Mouse (Mus musculus): Measurements from ENCODE around the gene Apoc2. TPM values are rescaled to one million over a fixed set of nuclear protein-coding genes. Genes with fewer than 3 reads are reported as not detected.

The Apoc2 gene
- polyA plus RNA-seq, 1 experiment = not detected

GRCm38 (mm10) chr7:19652614-19653013 is 25.1 kb downstream of the Apoc2 start:
- H3K4me1 ChIP-seq (ENCODE audit: control insufficient read depth, insufficient read depth, low read length) = no peaks in the 10 kb centered on the region
- TF ChIP-seq POLR2A (IDR thresholded peaks at IDR 0.05; ENCODE audit: insufficient read depth, low read depth, low read length) (no peak), CTCF (IDR thresholded peaks at IDR 0.05; ENCODE audit: insufficient read depth, low read depth, low read length) (no peak)
- H3K27ac ChIP-seq (ENCODE audit: insufficient read depth, low read depth, low read length) = no peak overlapping the region
- no peak overlapping the region for H3K4me3 ChIP-seq (ENCODE audit: insufficient read depth, low read depth, low read length)
- WGBS = 90% methylated on average over 2 of the region's 2 CpGs

- Histone ChIP-seq H3K4me1 (ENCODE audit: control insufficient read depth, insufficient read depth, low read length) (no peaks in the 10 kb centered on the region), H3K27ac (ENCODE audit: insufficient read depth, low read depth, low read length) (no peak overlapping the region), H3K4me3 (ENCODE audit: insufficient read depth, low read depth, low read length) (no peak overlapping the region)
- no peak for TF ChIP-seq CTCF (IDR thresholded peaks at IDR 0.05; ENCODE audit: insufficient read depth, low read depth, low read length)
- no peak for TF ChIP-seq POLR2A (IDR thresholded peaks at IDR 0.05; ENCODE audit: insufficient read depth, low read depth, low read length)
- WGBS = 92% methylated on average over 6 of the region's 6 CpGs
These were observed 26.5 kb downstream of the Apoc2 start for GRCm38 (mm10) chr7:19651063-19651786.

GRCm38 (mm10) chr7:19641223-19641622 is 36.5 kb downstream of the Apoc2 start:
- 69% methylated on average over 4 of the region's 4 CpGs for WGBS
- Histone ChIP-seq H3K4me1 (ENCODE audit: control insufficient read depth, insufficient read depth, low read length) (no peaks in the 10 kb centered on the region), H3K4me3 (ENCODE audit: insufficient read depth, low read depth, low read length) (no peak overlapping the region), H3K27ac (ENCODE audit: insufficient read depth, low read depth, low read length) (no peak overlapping the region)
- no peak for TF ChIP-seq CTCF (IDR thresholded peaks at IDR 0.05; ENCODE audit: insufficient read depth, low read depth, low read length)
- TF ChIP-seq POLR2A (IDR thresholded peaks at IDR 0.05; ENCODE audit: insufficient read depth, low read depth, low read length) = no peak

GRCm38 (mm10) chr7:19635074-19635827 is 42.5 kb downstream of the Apoc2 start:
- 88% methylated on average over 11 of the region's 11 CpGs for WGBS
- TF ChIP-seq POLR2A (IDR thresholded peaks at IDR 0.05; ENCODE audit: insufficient read depth, low read depth, low read length) (no peak), CTCF (IDR thresholded peaks at IDR 0.05; ENCODE audit: insufficient read depth, low read depth, low read length) (no peak)
- H3K4me1 ChIP-seq (ENCODE audit: control insufficient read depth, insufficient read depth, low read length) = no peaks in the 10 kb centered on the region
- no peak overlapping the region for H3K27ac ChIP-seq (ENCODE audit: insufficient read depth, low read depth, low read length)
- no peak overlapping the region for H3K4me3 ChIP-seq (ENCODE audit: insufficient read depth, low read depth, low read length)

DNA sequence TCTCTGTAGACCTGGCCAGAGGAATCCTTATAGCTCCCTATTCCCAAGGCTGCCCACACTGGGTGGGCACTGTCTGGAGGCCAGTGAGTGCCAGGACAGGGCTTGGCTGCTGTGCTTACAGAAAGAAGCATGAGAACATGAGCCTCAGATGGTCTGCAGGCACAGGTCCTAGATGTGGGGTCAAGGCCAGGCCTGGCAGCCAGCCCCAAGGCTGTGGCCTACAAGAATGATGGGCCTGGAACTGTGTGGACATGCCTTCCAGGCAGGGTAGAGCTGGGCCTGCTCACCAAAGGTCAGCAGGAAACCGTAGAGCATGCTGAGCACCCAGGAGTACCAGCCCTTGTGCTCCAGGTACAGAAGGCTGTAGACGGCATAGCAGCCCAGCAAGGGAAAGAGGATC is 43.1 kb downstream of the Apoc2 start:
- Histone ChIP-seq H3K4me3 (ENCODE audit: insufficient read depth, low read depth, low read length) (no peak overlapping the region), H3K4me1 (ENCODE audit: control insufficient read depth, insufficient read depth, low read length) (peaks cover 2% of the 10 kb centered on the region; the same call in 1 of the 2 replicates), H3K27ac (ENCODE audit: insufficient read depth, low read depth, low read length) (no peak overlapping the region)
- TF ChIP-seq CTCF (IDR thresholded peaks at IDR 0.05; ENCODE audit: insufficient read depth, low read depth, low read length) = no peak
- no peak for TF ChIP-seq POLR2A (IDR thresholded peaks at IDR 0.05; ENCODE audit: insufficient read depth, low read depth, low read length)
- WGBS = 92% methylated on average over 2 of the region's 2 CpGs

GRCm38 (mm10) chr7:19633855-19634254 is 43.9 kb downstream of the Apoc2 start:
- Histone ChIP-seq H3K4me1 (ENCODE audit: control insufficient read depth, insufficient read depth, low read length) (peaks cover 4% of the 10 kb centered on the region; the same call in 1 of the 2 replicates), H3K4me3 (ENCODE audit: insufficient read depth, low read depth, low read length) (no peak overlapping the region), H3K27ac (ENCODE audit: insufficient read depth, low read depth, low read length) (no peak overlapping the region)
- WGBS = 94% methylated on average over 15 of the region's 15 CpGs
- no peak for TF ChIP-seq POLR2A (IDR thresholded peaks at IDR 0.05; ENCODE audit: insufficient read depth, low read depth, low read length)
- no peak for TF ChIP-seq CTCF (IDR thresholded peaks at IDR 0.05; ENCODE audit: insufficient read depth, low read depth, low read length)

- H3K4me1 ChIP-seq (ENCODE audit: control insufficient read depth, insufficient read depth, low read length) = peaks cover 8% of the 10 kb centered on the region
- no peak overlapping the region for H3K4me3 ChIP-seq (ENCODE audit: insufficient read depth, low read depth, low read length)
- no peak overlapping the region for H3K27ac ChIP-seq (ENCODE audit: insufficient read depth, low read depth, low read length)
- WGBS = 92% methylated on average over 17 of the region's 17 CpGs
- no peak for TF ChIP-seq CTCF (IDR thresholded peaks at IDR 0.05; ENCODE audit: insufficient read depth, low read depth, low read length)
- no peak for TF ChIP-seq POLR2A (IDR thresholded peaks at IDR 0.05; ENCODE audit: insufficient read depth, low read depth, low read length)
These were observed 44.5 kb downstream of the Apoc2 start for GRCm38 (mm10) chr7:19633197-19633596.

DNA sequence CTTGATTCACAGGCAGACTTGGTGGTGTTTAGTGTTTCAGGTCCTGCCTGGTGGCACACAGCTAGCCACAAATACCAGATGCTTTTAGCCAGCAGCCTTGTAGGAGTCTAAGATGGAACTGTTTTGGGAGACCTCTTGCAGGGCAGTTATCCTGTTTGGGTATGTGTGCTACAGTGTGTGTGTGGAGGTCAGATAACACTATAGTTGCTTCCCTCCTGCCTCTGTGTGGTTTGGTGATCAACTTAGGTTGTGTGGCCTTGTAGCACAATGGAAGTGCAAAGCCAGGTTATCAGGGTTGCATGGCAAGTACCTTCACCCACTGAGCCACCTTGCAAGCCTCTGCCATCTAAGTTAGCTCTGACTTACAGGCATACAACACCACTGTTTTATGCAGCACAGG is 45.0 kb downstream of the Apoc2 start:
- TF ChIP-seq CTCF (IDR thresholded peaks at IDR 0.05; ENCODE audit: insufficient read depth, low read depth, low read length) = no peak
- TF ChIP-seq POLR2A (IDR thresholded peaks at IDR 0.05; ENCODE audit: insufficient read depth, low read depth, low read length) = no peak
- Histone ChIP-seq H3K4me1 (ENCODE audit: control insufficient read depth, insufficient read depth, low read length) (peaks cover 10% of the 10 kb centered on the region), H3K27ac (ENCODE audit: insufficient read depth, low read depth, low read length) (no peak overlapping the region), H3K4me3 (ENCODE audit: insufficient read depth, low read depth, low read length) (no peak overlapping the region)

DNA sequence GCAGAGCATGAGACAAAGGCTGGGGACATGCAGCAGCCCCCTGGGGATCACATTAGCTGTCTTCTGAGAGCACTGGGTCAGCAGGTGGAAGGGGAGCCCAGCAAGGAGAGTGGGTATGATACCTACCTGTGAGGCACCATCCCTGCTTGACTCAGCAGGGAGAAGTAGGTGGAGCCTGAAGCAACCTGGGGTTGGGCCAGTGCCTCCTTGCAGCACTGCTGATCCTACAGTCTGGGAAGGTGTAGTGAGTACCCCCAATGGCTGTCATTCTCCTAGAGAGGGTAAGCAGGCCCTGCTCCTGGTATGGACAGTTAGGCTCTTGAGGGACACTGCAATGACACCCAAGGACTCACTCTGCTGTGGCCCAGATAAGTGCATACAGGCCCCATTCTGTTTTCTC is 45.5 kb downstream of the Apoc2 start:
- Histone ChIP-seq H3K27ac (ENCODE audit: insufficient read depth, low read depth, low read length) (no peak overlapping the region), H3K4me1 (ENCODE audit: control insufficient read depth, insufficient read depth, low read length) (peaks cover 10% of the 10 kb centered on the region), H3K4me3 (ENCODE audit: insufficient read depth, low read depth, low read length) (no peak overlapping the region)
- TF ChIP-seq CTCF (IDR thresholded peaks at IDR 0.05; ENCODE audit: insufficient read depth, low read depth, low read length) = no peak
- no peak for TF ChIP-seq POLR2A (IDR thresholded peaks at IDR 0.05; ENCODE audit: insufficient read depth, low read depth, low read length)
